Mouse (Mus musculus): ENCODE results near the gene Scgb1b20.
"Not testable (repeated sequence)": the region's sequence is repeated elsewhere in the genome, so short reads cannot be mapped to it uniquely, and the experiment has no call there.

Scgb1b20 gene

DNA sequence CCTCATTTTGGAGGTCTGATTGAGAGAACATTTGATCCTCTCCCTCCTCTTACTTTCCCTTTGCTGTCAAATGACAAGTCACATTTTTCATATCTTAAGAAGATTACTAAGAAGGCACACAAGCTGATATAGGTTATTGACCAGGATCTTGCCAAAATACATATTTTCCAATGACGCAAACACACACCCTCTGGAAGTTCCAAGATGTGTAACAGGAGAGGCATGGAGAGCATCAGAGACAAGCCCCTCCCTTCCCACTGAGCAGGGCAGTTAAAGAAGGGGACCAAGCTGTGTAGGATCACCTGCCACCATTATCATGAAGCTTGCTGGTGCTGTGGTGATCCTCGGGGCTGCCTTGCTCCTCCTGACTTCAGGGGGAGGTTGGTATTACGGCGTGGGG lies at the start of gene Scgb1b20:
Gene Scgb1b20 (plus strand): TSS at position 301 of the 400 bp plus-strand sequence.
- DNase-seq = not testable (repeated sequence)

DNA sequence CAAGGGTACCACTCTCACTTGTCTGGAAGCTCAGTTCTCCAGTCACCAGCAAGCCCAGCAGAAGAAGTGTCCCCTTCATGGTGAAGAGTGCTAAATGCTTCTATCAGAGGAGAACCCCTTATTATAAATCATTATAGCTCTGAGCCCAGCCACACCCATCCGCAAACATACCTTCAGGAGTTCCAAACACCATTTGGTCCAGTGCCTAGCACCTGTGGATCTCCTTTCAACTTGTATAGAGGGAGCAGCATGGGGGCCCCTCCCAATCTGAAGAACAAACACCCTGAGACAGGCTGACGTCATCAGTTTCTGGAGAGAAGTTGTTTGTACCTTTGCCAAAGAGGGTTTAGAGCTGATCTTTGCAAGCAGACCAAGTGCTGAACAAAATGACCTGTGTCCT lies 6.8 kb upstream of the Scgb1b20 start, which contains the start of gene Scgb2b20:
Gene Scgb2b20 (minus strand): TSS at position 101 of the 400 bp plus-strand sequence.
- DNase-seq = not testable (repeated sequence)

DNA sequence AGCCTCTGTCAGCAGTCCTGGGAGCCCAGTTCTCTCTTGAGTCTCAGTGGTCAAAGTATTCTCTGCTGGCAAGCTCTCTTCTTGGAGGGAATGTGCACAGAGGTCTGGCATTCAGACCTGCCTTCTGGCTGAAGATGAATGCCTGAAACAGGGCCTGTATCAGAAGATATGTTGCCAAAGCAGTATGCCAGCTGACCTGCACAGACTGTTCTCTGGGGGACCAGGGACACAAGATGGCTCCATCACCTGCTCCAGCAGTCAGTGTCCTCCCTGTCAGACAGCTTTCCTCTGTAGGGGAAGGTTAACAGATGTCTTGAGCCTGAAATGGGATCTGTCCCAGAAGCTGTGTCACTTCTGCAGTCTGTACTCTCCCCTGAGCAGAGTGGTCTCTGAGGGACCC lies 26.7 kb downstream of the Scgb1b20 start:
- DNase-seq = not testable (repeated sequence)

DNA sequence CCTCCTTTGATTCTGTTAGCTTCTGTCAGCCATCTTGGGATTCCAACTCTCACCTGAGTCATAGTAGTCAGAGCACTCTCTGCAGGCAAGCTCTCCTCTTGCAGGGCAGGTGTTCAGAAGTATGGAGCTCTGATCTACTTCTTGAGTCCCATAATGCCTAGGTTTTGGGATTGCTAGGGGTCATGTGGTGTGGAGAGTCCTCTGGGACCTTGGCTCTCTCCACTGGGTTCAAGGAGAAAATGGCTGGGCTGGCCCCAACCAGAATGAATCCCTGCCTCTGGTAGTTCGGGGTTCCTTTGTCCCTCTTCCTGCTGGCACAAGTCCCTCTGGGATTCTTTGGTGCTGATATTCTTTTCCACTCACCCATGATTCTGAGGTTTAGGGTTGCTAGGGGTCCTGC lies 28.6 kb downstream of the Scgb1b20 start:
- DNase-seq = no peak

DNA sequence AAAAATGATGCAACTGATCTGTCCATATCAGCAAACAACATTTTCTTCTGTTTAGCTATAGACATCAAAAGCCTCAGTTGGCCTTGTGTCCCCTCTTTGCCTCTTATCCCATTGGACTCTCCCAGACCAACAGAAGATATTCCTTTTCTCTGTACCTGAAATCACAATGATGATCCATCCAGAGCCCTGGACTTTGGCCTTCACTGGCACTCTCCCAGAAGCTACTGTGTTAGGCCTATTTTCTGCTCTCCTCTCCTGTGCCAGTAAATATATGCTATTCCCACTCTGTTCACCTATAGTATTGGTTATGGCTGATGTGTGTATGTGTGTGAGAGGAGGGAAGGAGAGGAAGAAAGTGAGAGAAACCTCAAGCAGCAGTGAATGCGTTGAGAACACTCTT lies 36.6 kb downstream of the Scgb1b20 start:
- DNase-seq = not testable (repeated sequence)

All from thymus, adult 18-20 months (tissue).